Mouse (Mus musculus) thymus, adult 18-20 months (tissue): ENCODE data around the gene Itpr2.

Experiments
- DNase-seq, 2 experiments: peaks; one replicate each; pipeline ENCODE4 v3.0.0; 2022; ENCODE audit warnings: mixed read lengths in 2 of 2

Itpr2 gene

GRCm38 (mm10) chr6:146501866-146502804 is at the start of gene Itpr2:
TSS of gene Itpr2 (minus strand) at chr6:146502223.
- DNase-seq, result peak; percentile 83 to 86

- no peak for DNase-seq
These were observed 49.3 kb upstream of the Itpr2 start for GRCm38 (mm10) chr6:146551326-146551725.

DNA sequence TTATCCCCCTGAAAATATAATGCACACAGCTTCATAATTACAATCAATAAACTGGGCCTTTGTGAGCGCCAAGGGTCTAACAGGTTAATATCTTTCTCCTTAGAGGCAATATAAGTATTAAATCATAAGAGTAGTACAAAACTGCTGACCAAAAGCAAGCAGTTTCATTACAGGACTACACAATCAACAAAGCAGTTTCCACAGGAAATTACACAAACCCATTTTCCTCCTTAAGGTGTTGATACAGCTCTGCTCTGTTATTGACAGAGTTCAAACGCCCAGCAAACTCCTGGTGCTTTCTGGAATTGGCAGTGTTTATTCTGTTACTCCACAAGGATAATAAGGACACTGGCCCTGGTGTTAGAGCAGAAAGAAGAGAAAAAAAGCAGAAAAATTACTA is 48.4 kb upstream of the Itpr2 start:
- no peak for DNase-seq

- DNase-seq, result no peak
These were observed 43.4 kb upstream of the Itpr2 start for GRCm38 (mm10) chr6:146545289-146545865.

DNA sequence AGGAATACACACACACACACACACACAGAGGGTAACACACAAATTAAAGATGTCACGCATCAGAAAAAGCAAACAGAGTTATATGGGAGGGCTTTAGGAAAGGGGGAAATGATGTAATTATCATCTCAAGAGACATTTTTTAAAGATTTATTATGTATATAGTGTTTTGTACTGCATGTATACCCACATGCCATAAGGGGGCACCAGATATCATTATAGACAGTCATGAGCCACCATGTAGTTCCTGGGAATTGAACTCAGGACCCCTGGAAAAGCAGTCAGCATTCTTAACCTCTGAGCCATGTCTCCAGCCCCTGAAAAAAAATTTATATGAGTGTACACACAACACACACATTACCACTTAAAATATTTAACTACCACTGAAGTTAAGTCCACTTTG is 42.6 kb upstream of the Itpr2 start:
- no peak for DNase-seq

- no peak for DNase-seq
These were observed 38.4 kb upstream of the Itpr2 start for GRCm38 (mm10) chr6:146540386-146540785.

DNA sequence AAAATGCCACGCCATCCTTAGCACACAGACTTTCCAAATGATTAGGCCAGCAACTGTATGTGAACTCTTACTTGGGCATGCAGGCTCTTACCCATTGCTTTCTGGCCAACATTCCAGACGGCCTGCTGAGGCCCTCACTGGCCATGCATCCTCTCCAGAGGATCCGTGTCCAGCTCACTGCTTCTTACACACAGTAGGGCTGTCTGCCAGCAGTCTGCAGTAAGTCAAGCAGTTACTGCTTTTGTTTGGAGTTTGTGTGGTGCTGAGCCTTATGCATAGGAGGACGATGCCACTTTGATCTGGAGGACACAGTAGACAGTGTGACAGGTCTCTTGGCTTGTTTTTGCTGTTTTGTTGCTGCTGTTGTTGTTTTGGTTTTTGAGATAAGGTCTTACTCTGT is 36.6 kb upstream of the Itpr2 start:
- no peak for DNase-seq

GRCm38 (mm10) chr6:146538071-146538470 is 36.0 kb upstream of the Itpr2 start:
- no peak for DNase-seq

DNA sequence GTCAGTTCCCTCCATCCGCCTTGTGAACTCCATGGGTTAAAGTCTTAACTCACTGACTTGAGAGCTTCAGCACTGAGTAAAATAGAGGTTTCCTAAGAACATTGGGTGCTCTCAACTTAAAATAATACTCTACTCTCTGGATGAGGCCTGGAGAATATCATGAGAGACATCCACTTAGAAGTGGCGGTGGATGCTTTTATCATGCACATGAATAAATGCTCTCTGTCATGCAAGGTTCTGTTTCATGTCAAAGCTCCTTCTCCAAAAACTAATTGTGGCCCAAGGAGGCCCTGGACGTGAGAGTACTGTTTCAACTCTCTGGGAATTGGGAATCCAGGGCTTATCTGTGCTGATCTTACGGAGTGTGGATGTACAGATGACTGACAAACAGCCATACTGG is 35.1 kb upstream of the Itpr2 start:
- no peak for DNase-seq

GRCm38 (mm10) chr6:146535501-146535900 is 33.5 kb upstream of the Itpr2 start:
- no peak for DNase-seq

DNA sequence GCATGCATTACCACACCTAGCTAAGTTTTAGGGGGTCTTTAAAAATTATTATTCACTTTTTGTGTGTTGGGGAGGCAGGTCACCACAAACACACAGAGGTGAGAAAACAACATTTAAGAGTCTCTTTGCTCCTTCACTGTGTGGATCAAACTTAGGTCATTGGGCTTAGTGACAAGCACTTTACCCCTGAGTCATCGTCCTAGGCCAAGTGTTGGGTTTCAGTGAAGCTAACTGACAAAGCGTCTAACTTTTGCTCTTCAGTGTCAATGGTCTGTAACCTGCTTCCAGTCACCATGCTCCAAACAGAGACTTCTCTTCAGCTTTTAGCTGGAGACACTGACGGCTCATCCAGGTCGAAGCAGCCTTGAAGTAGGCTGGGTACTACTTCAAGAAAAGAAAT is 31.1 kb upstream of the Itpr2 start:
- no peak for DNase-seq

DNA sequence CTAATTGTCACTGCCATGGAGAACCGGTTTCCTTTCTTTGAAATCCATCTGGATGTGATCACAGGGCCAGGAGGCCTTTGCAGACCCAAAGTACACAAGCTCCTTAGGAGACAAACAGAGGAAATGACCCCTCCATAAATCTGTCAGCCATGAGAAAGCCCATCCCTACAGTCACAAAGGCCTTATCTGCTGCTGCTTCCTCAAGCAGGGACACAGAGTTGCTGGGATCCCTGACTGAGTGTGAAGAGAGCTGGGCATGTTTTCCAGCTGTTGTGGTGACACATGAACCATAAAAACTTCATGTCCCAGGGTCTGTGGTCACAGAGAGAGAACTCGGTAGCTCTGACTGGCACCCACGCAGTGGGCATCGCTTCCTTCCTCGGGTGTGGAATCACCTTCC is 28.7 kb upstream of the Itpr2 start:
- DNase-seq, result no peak

GRCm38 (mm10) chr6:146530363-146530762 is 28.3 kb upstream of the Itpr2 start:
- no peak for DNase-seq

GRCm38 (mm10) chr6:146527537-146527936 is 25.5 kb upstream of the Itpr2 start:
- no peak for DNase-seq

DNA sequence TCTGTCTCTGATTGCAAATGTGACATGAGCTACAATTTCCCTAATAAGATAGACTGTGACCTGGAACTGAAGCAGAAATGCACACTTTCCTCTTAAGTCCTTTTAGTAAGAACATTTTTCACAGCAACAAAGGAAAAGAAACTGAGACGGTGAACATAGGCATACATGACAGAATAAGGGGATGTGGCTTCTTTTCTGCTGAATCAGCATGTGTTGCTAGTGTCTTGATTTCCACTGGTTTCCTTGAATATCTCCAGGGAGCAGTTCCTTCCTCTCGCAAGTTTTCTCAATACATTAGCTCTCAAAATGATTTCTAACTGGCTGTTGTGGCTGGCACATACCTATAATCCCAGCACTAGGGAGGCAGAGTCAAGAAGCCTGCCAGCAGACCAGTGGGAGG is 23.5 kb upstream of the Itpr2 start:
- no peak for DNase-seq

DNA sequence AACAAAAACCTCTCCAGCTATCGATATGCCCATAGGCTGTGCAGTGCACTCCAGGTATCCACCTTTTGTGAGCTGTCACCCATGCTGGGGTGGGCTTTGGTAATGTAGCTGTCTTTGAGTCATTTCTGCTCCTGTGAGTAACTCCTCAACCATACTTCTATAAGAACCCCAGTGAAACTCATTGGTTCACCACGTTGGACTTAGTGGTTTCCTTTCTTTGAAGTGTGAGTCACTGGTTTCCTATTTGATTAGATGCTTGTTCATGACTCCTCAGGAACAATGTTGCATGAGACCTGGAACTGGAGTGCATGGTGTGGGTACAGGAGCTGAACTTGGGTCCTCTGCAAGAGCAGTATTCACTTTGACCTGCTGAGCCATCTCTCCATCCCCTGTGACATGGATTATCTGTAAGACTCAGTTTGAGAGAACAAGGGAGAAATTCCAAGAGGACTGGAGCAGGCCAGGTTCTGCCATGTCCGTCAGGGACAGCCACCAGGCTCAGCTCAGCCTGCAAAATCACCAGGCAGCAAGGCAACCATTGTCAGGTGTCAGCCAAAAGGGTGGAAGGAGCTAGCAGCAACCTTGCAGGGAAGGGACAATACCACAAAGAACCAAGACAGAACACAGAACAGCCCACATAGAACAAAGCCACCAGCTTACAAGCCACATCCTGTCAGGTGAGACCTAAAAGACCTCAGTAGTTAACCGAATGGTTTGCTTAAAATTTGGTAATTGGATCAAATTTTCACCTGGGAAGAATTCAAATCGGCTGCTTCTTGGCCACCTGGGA is 19.6 kb upstream of the Itpr2 start:
- DNase-seq, result peak in 1 of 2 experiments; percentile 61

DNA sequence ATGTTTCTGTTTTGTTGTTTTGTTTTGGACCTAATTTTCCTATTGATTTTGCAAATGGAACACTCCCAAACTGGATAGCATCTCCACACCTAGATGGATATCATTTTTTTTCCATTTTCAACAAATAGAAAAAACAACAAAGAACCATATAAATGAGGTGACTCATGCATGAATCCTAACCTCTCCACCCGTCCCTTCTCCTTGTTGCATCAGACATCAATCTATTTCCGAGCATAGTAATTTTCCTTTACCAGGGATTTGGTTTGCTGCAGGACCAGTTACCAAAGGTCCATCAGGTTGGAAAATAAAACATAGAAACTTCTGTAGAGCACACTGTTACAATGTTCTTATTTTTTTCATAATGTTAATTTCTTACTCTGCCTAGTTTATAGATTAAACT is 17.0 kb upstream of the Itpr2 start:
- no peak for DNase-seq

- DNase-seq, result no peak
These were observed 13.9 kb upstream of the Itpr2 start for GRCm38 (mm10) chr6:146515936-146516335.

DNA sequence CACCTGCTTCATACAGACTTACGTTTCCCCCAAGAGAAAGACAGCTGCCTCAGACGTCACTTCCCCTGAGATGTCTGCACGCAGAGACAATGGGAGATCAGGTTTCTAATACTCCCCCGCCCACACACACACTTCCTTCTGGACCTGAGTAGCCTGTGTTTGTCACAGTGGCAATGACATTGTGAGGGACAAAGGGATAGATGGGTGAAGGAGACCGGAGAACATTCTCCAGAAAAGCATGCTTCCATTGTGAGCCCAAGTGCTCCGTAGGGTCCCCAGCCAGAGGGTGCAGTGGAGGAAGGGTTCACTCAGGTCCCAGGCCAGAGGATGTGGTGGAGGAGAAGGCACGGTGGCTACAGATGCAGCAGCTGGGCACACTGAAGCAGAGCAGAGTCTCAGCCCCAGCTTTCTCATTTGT is 12.5 kb upstream of the Itpr2 start:
- peak; percentile 47 to 64 for DNase-seq

GRCm38 (mm10) chr6:146513899-146514298 is 11.9 kb upstream of the Itpr2 start:
- DNase-seq, result no peak

- no peak for DNase-seq
These were observed 11.4 kb upstream of the Itpr2 start for GRCm38 (mm10) chr6:146513384-146513783.

GRCm38 (mm10) chr6:146511511-146511910 is 9.5 kb upstream of the Itpr2 start:
- no peak for DNase-seq

- DNase-seq, result no peak
These were observed 7.9 kb upstream of the Itpr2 start for GRCm38 (mm10) chr6:146509891-146510290.

GRCm38 (mm10) chr6:146504459-146504858 is 2.4 kb upstream of the Itpr2 start:
- no peak for DNase-seq
